Mouse (Mus musculus): Measurements from ENCODE around the gene Prkce.

DNA sequence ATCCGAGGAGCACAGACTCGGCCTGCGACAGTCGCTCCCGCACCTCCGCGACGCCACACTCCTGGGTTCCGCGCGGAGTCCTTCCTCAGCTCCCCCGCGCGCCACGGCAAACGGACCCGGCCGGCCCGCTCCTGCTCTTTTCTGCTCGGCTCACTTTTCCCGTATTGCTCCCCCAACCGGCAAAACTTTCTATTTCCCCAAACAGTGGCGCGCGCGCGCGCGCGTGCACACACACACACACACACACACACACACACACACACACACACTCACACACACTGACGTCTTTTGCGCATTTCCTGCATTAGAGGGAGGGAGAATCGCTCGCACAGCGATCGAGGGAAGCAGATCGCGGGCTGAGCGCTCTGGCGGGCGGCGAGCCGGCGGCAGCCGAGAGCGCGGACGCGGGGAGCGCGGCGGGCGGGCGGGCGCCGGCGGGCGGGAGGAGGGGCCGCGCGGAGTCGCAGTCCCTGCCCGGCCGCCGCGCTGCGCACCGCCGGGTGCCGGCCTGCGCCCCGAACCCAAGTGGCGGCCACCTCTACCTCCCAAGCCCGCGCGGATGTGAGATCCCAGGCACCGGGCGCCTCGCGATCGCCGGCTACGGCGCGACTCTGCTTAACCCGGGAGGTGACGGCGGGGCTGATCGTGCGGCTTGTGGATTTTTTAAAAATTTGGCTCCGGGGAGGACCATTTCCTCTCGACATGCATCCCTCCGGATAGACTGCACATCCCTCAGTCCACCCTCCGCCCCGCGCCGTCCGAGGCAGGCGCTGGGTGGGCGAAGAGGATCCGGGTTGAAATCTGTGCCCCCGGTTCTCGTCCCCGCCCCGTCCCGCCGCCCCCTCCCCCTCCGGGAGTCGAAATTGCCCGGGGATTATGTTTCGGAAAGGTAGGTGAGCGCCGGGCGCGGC lies at the start of gene Prkce:
- TF ChIP-seq CTCF (IDR thresholded peaks at IDR 0.05; ENCODE audit: low read depth, low read length) (no peak), GATA1 (IDR thresholded peaks at IDR 0.05; ENCODE audit: borderline replicate concordance, low read length) (no peak), POLR2AphosphoS5 (IDR thresholded peaks at IDR 0.05; ENCODE audit: insufficient replicate concordance, low read depth, low read length) (no peak), TAL1 (conservative IDR thresholded peaks at IDR 0.05; ENCODE audit: low read depth, low read length) (no peak), GATA2 (IDR thresholded peaks at IDR 0.05; ENCODE audit: borderline replicate concordance, low read depth, low read length) (no peak)

Measured in G1E (cell line).